Mouse (Mus musculus) lung, embryonic 14.5 days (tissue): ENCODE results near the gene Plxnb1. TPM values are rescaled to one million over a fixed set of nuclear protein-coding genes. Genes with fewer than 3 reads are reported as not detected.

Source experiments
- ATAC-seq: fragments of 200-750 bp; cut with Nextera tagmentation; 2 replicates; pipeline ENCODE4 v1.8.0; 2017; ENCODE audit warnings: mild to moderate bottlenecking, moderate TSS enrichment, moderate library complexity; ENCODE audit not compliant: insufficient read depth
- DNase-seq: peaks from one replicate; pipeline ENCODE4 v3.0.0-alpha.2; 2015
- H3K27ac ChIP-seq: fragments of 300-500 bp; sonication (generic); 2 replicates; pipeline ENCODE4 v1.5.1; 2014; ENCODE audit warnings: low read depth, mild to moderate bottlenecking, moderate library complexity
- H3K27me3 ChIP-seq: fragments of 300-500 bp; sonication (generic); 2 replicates; pipeline ENCODE4 v1.6.1; 2014; ENCODE audit warnings: low read length, control low read depth; ENCODE audit not compliant: insufficient read depth
- H3K36me3 ChIP-seq: fragments of 300-500 bp; sonication (generic); 2 replicates; pipeline ENCODE4 v1.6.1; 2014; ENCODE audit warnings: control low read depth; ENCODE audit not compliant: insufficient read depth
- H3K4me1 ChIP-seq: fragments of 300-500 bp; sonication (generic); 2 replicates; pipeline ENCODE4 v1.6.1; 2014; ENCODE audit warnings: antibody characterized with exemption, control low read depth; ENCODE audit not compliant: insufficient read depth
- H3K4me2 ChIP-seq: fragments of 300-500 bp; sonication (generic); 2 replicates; pipeline ENCODE4 v1.6.1; 2014; ENCODE audit warnings: mild to moderate bottlenecking
- H3K4me3 ChIP-seq: fragments of 300-500 bp; sonication (generic); 2 replicates; pipeline ENCODE4 v1.5.1; 2014; ENCODE audit warnings: low read depth, low read length
- H3K9ac ChIP-seq: fragments of 300-500 bp; sonication (generic); 2 replicates; pipeline ENCODE4 v1.6.1; 2014
- H3K9me3 ChIP-seq: fragments of 300-500 bp; sonication (generic); 2 replicates; pipeline ENCODE4 v1.6.1; 2016; ENCODE audit warnings: low read depth, low read length, control low read depth
- CTCF ChIP-seq: IDR thresholded peaks from 2 replicates; pipeline ENCODE4 v1.5.1; 2016; ENCODE audit warnings: antibody characterized with exemption, low read depth
- WGBS: fragments of 180-500 bp; shearing (Covaris S2); extraction: QIAGEN DNeasy Blood & Tissue Kit; methylation state at CpG from one replicate; pipeline ENCODE4 v1.1.7; 2014; 5-methylcytosine and 5-hydroxymethylcytosine counted together
- polyA plus RNA-seq: library from polyadenylated mRNA; unstranded; fragments of >200 nt; fragmentation: Nextera tagmentation; extraction: Ambion mirVana; gene quantifications from 2 replicates; pipeline ENCODE4 v1.2.1, GENCODE M21; 2014

The Plxnb1 gene
- 16.1 and 18.4 TPM in 2 replicates for polyA plus RNA-seq

DNA sequence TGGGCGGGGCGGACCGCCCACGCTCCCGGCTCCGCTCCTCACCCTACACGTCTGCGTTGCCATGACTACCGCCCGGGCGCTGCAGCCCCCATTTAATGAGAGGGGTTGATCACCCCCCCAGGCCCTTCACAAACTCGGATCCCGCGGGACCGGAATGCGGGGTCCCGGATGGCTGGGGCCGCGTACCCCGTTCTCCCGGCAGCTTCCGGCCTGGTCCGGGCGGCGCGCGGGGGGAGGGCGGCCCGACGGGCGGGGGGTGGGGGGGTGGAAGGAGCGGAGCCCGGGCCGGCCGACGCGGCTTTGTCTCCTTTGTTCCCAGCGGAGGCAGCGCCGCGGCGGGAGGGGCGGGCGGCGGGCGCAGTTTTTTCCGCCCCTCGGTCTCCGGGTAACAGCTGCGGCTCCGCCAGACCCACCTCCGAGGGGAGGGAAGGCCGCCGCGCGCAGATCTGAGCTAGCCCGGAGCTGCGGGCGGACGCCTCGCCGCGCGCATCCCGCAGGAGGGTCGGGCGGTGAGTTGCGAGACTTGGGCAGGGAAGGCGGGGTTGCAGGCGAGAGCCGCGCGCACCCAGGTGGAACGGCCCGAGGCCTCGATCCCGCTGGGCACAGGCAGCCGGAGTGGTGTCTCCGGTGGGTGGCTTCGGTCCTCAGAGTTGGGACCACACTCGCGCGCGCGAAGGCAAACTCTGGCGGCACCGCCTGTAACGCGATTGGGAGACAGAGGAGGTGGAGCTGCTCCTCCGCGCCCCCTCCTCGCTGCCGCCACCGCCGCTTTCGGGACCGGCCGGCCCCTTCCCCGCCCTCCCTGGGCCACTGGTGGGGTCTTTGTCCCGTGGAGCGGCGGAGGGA is at the start of gene Plxnb1:
Gene Plxnb1 (plus strand): TSS at position 253 of the 846 bp plus-strand sequence.
- Histone ChIP-seq H3K27me3 (no peaks in the 10 kb centered on the region), H3K4me3 (peak within 1 kb of the TSS; percentile 72), H3K36me3 (peaks cover 13% of the 10 kb centered on the region), H3K4me2 (peak within 1 kb of the TSS; percentile 87), H3K9me3 (no peaks in the 10 kb centered on the region), H3K9ac (peak within 1 kb of the TSS; percentile 98), H3K27ac (peak within 1 kb of the TSS; percentile 99), H3K4me1 (peaks cover 32% of the 10 kb centered on the region)
- DNase-seq (peak; percentile 88), ATAC-seq (peak; percentile 57)
- under 1% methylated on average over 89 of the region's 102 CpGs for WGBS
- TF ChIP-seq CTCF = no peak

DNA sequence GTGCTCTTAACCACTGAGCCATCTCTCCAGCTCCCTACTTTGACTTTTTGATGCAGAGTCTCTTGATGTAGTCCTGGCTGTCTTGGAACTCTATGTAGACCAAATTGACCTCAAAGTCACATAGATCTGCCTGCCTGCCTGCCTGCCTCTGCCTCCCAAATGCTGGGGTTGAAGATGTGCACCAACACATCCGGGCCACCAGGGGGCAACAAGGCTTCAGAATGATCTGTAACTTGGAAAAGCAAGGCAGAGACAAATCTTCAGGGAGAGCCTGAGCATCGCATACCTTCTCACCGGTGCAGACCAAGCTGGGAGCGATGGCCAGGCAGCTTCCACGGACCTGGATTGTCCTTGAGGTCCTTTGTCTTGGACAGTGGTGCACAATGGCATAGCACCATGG is 48.9 kb upstream of the Plxnb1 start:
- DNase-seq = peak; percentile 65

DNA sequence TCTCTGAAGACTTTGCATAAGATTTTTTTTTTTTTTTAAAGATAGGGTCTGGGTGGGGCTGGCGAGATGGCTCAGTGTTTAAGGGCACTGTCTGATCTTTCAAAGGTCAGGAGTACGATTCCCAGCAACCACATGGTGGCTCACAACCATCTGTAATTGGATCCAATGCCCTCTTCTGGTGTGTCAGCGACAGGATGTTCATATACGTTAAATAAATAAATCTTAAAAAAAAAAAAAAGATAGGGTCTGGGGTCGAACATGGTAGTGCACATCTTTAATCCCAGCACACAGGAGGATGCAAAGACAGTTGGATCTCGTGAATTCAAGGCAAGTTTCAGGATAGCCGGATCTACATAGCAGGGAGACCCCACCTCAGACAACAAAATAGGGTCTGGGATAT is 45.9 kb upstream of the Plxnb1 start:
- Histone ChIP-seq H3K36me3 (peaks cover 5% of the 10 kb centered on the region; the same call in 1 of the 2 replicates), H3K9me3 (no peaks in the 10 kb centered on the region), H3K27me3 (no peaks in the 10 kb centered on the region), H3K27ac (no peak overlapping the region), H3K4me1 (no peaks in the 10 kb centered on the region), H3K9ac (no peak overlapping the region), H3K4me3 (no peak overlapping the region), H3K4me2 (no peak overlapping the region)
- no peak for TF ChIP-seq CTCF
- ATAC-seq (no peak), DNase-seq (no peak)
- WGBS = 60% methylated on average over 7 of the region's 7 CpGs

More for the DNA sequence above, 48.9 kb upstream of the Plxnb1 start:
- Histone ChIP-seq H3K27ac (no peak overlapping the region), H3K27me3 (no peaks in the 10 kb centered on the region), H3K4me2 (no peak overlapping the region), H3K4me1 (0 out of 2 replicates have a peak, but pooled peaks cover 2% of the 10 kb centered on the region), H3K9ac (no peak overlapping the region), H3K9me3 (no peaks in the 10 kb centered on the region), H3K36me3 (peaks cover 3% of the 10 kb centered on the region; the same call in 1 of the 2 replicates), H3K4me3 (no peak overlapping the region)
- 33% methylated on average over 5 of the region's 5 CpGs for WGBS
- ATAC-seq = no peak
- peak; percentile 80 for TF ChIP-seq CTCF

DNA sequence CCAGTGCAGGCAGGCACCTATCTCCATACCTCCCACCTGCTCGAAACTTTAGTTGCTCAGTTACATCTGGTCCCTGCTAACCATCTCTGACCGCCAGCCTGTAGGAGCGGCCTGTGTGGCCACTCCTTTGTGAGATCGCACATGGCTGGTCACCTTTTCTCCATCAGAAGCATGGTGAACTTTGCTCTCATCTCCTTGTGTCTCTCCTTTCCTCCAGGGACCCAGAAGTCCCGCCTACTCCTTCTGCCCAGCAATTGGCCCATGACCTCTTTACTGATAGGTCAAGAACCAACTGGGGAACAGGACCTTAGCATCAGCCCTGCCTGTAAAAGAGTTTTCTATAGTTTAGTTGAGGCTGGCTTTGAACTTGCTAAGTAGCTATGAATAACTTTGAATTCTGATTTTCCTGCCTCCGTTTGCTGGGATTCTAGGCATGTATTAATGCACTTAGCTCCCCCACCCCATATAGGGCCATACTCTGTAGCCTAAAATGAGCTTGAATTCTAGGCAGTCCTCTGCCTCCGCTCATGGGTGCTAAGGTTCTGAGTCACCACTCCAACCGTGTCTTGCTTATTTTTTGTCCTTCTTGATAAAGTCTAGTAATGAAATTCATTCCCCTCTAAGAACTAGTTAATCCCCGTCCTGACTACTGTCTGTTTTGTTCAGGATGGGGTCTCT is 45.1 kb upstream of the Plxnb1 start:
- H3K4me2 ChIP-seq = no peak overlapping the region
- no peak for TF ChIP-seq CTCF
- 0 out of 2 replicates have a peak, but pooled peaks cover 4% of the 10 kb centered on the region for H3K4me1 ChIP-seq
- DNase-seq (no peak), ATAC-seq (no peak)
- 77% methylated on average over 9 of the region's 9 CpGs for WGBS
- no peaks in the 10 kb centered on the region for H3K27me3 ChIP-seq
- H3K27ac ChIP-seq = no peak overlapping the region
- H3K9me3 ChIP-seq = no peaks in the 10 kb centered on the region
- no peak overlapping the region for H3K4me3 ChIP-seq
- H3K36me3 ChIP-seq = peaks cover 5% of the 10 kb centered on the region; the same call in 1 of the 2 replicates
- H3K9ac ChIP-seq = no peak overlapping the region

DNA sequence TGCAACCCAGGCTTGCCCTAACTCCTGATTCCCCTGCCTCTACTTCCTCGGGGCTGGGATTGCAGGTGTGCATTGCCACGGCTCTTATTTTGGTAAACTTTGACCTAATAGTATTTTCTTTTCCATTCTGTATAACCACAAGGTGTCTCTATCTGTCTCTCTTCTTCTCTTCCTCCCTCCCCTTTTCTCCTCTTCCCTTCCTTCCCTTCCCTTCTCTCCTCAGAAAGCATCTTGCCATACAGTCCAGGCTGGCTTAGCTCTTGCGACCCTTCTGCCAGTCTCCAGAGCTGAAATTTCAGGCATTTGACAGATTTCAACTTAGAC is 44.6 kb upstream of the Plxnb1 start:
- 65% methylated on average over 3 of the region's 3 CpGs for WGBS
- ATAC-seq = no peak
- no peak for TF ChIP-seq CTCF

GRCm38 (mm10) chr9:109051011-109051501 is 44.1 kb upstream of the Plxnb1 start:
- no peak overlapping the region for H3K9ac ChIP-seq
- no peaks in the 10 kb centered on the region for H3K9me3 ChIP-seq
- no peak for ATAC-seq
- no peak overlapping the region for H3K4me2 ChIP-seq
- TF ChIP-seq CTCF = no peak
- no peak for DNase-seq
- no peak overlapping the region for H3K4me3 ChIP-seq
- H3K27me3 ChIP-seq = no peaks in the 10 kb centered on the region
- 91% methylated on average over 13 of the region's 13 CpGs for whole genome bisulfite sequencing
- H3K4me1 ChIP-seq = 0 out of 2 replicates have a peak, but pooled peaks cover 4% of the 10 kb centered on the region
- no peak overlapping the region for H3K27ac ChIP-seq
- H3K36me3 ChIP-seq = peaks cover 5% of the 10 kb centered on the region; the same call in 1 of the 2 replicates

More for the DNA sequence above, 44.6 kb upstream of the Plxnb1 start:
- H3K4me1 ChIP-seq = 0 out of 2 replicates have a peak, but pooled peaks cover 4% of the 10 kb centered on the region
- no peaks in the 10 kb centered on the region for H3K27me3 ChIP-seq
- no peak for DNase-seq
- no peak overlapping the region for H3K9ac ChIP-seq
- H3K4me2 ChIP-seq = no peak overlapping the region
- peaks cover 5% of the 10 kb centered on the region; the same call in 1 of the 2 replicates for H3K36me3 ChIP-seq
- H3K4me3 ChIP-seq = no peak overlapping the region
- no peak overlapping the region for H3K27ac ChIP-seq
- H3K9me3 ChIP-seq = no peaks in the 10 kb centered on the region
